Mouse (Mus musculus): ENCODE measurements around the gene Rph3al. TPM values are rescaled to one million over a fixed set of nuclear protein-coding genes. Genes with fewer than 3 reads are reported as not detected.
A peak's percentile ranks its signal among the peaks of the same experiment; 100 is the strongest.

Gene Rph3al
- total RNA-seq (2021), result 1 to 10 TPM; 4.8 to 6.3 TPM
- long read RNA-seq, experiment 1, partial matches to known transcripts, result 0 of 3 reads
- long read RNA-seq, experiment 1, other reads (novel, unspliced or antisense), result 2 of 3 reads
- long read RNA-seq, experiment 2, partial matches to known transcripts, result 0 of 5 reads
- long read RNA-seq, experiment 2, other reads (novel, unspliced or antisense), result 5 of 5 reads

DNA sequence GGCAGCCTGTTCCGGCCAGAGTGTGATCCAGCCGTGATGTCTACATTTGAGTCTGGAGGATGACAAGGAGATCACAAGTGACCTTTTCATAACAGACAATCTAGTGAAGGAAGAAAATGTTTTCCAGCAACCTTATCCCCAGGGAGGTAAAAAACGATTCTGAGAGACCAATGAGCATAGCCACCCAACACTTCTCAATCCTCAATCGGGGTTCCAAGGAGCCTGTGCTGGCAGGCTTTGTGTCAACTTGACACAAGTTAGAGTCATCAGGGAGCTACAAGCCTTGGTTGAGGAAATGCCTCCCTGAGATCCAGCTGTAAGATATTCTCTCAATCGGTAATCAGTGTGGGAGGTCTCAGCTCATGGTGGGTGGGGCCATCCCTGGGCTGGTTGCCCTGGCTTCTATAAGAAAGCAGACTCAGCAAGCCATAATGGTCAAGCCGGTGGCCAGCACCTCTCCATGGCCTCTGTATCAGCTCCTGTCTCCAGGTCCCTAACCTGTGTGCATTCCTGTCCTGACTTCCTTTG lies at the start of gene Rph3al:
Gene Rph3al, minus strand, starts transcription at position 51 of the 528 bp plus-strand sequence.
- TF ChIP-seq CTCF (conservative IDR thresholded peaks at IDR 0.05), result no peak
- DNase-seq (ENCODE audit: low spot score in 2 of 2), result no peak
- Histone ChIP-seq H3K4me3 (no peak within 1 kb of the TSS), H3K27ac (peak within 1 kb of the TSS; percentile 48; the same call in 1 of the 2 replicates)

DNA sequence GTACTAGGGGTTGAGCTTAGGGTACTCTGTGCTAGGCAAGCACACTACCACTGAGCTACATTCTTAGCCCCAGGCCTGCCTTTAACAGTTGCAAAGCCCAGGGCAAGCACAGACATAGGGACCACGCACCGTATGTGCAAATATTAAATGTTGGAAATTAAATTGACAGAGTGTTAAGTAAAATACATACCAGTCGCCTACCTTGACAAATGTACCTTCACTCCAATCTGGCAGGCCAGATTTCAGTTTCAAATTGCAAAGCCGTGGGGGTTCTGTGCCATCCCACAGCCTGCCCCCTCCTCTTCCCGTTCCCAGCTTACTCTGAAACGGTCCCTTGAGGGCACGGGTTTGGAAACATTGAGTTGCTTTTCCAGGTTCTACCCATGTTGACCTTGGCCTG lies 47.7 kb upstream of the Rph3al start:
- DNase-seq (ENCODE audit: low spot score in 2 of 2), result peak; percentile 51 to 55
- TF ChIP-seq CTCF (conservative IDR thresholded peaks at IDR 0.05), result no peak

GRCm38 (mm10) chr11:75984581-75984980 lies 46.4 kb upstream of the Rph3al start:
- no peak overlapping the region for H3K27ac ChIP-seq
- H3K4me3 ChIP-seq, result no peak overlapping the region
- TF ChIP-seq CTCF (conservative IDR thresholded peaks at IDR 0.05), result no peak
- no peak for DNase-seq (ENCODE audit: low spot score in 2 of 2)

More for the DNA sequence above, 47.7 kb upstream of the Rph3al start:
- no peak overlapping the region for H3K4me3 ChIP-seq
- H3K27ac ChIP-seq, result peak overlapping the region; percentile 60

DNA sequence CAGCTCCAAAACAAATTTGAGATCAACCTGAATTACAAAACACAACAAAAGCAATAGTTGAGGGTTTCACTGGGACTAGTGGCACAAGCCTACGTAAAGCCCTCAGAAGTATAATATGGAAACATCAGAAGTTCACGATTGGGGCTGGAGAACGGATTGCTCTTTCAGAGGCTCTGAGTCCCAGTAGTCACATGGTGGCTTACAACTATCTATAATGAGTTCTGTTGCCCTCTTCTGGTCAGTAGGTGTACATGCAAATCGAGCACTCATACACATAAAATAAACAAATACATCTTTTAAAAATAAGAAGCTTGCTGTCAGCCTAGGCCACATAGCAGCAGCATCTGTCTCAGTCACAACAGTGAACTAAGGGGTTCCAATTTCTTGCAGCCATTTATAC lies 45.0 kb upstream of the Rph3al start:
- H3K4me3 ChIP-seq, result no peak overlapping the region
- DNase-seq (ENCODE audit: low spot score in 2 of 2), result no peak
- H3K27ac ChIP-seq, result no peak overlapping the region
- TF ChIP-seq CTCF (conservative IDR thresholded peaks at IDR 0.05), result peak; percentile 60

DNA sequence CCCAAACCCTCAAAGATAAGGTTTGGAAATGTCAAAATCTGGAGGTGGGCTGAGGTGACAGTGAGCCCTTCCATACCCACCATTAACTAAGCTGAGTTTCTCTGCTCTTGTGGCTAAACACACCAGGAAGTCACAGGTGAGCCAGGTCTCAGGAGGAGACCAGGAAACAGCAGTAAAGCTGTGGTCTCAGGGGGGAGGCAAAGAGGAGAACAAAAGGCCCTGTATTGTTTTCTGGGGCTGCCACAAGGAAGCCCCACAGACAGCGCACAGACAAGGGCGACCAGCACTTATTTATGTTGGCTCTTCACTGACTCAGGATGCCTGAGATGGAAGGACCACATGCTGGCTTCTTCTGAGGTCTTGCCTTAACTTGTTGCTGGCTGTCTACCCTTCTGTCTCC lies 42.2 kb upstream of the Rph3al start:
- no peak for TF ChIP-seq CTCF (conservative IDR thresholded peaks at IDR 0.05)
- no peak for DNase-seq (ENCODE audit: low spot score in 2 of 2)
- Histone ChIP-seq H3K4me3 (no peak overlapping the region), H3K27ac (no peak overlapping the region)

DNA sequence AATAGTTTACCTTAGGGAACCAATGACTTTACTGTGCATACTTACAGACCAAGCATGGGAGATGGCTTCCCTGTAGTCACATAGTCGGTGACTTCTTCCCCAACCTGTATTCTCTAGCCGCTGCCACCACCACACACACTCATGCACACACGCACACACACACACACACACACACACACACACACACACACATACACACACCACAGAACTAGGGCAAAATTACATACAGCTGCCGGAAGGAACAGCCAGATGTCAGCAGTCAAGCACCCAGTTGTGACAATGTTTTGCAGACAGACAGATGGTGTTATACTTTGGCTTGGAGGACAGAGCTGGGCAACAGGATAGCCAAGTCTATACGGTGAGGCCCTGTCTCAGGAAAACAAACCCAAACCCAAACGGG lies 39.8 kb upstream of the Rph3al start:
- Histone ChIP-seq H3K27ac (no peak overlapping the region), H3K4me3 (no peak overlapping the region)
- DNase-seq (ENCODE audit: low spot score in 2 of 2), result no peak
- no peak for TF ChIP-seq CTCF (conservative IDR thresholded peaks at IDR 0.05)

- TF ChIP-seq CTCF (conservative IDR thresholded peaks at IDR 0.05), result no peak
- Histone ChIP-seq H3K4me3 (no peak overlapping the region), H3K27ac (no peak overlapping the region)
- DNase-seq (ENCODE audit: low spot score in 2 of 2), result no peak
Observed at GRCm38 (mm10) chr11:75976748-75977147, 38.5 kb upstream of the Rph3al start.

DNA sequence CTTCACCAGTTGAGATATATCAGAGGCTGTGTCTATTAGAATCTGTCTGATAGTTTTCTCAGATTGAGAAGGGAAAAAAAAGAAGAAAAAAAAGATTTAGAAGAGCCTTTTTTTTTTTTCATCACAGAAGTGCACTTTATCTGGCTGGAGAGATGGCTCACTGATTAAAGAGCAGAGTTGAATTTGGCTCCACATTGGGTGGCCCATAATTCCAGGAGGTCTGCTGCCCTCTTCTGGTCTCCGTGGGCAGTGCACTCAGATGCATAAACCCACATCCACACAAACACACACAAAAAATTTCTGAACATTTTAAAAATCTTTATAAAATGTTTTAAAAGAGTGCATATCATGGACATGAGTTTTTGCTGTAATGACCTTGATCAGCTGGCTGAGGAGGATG lies 35.8 kb upstream of the Rph3al start:
- H3K4me3 ChIP-seq, result no peak overlapping the region
- H3K27ac ChIP-seq, result no peak overlapping the region
- no peak for DNase-seq (ENCODE audit: low spot score in 2 of 2)
- TF ChIP-seq CTCF (conservative IDR thresholded peaks at IDR 0.05), result peak; percentile 71

- Histone ChIP-seq H3K27ac (no peak overlapping the region), H3K4me3 (no peak overlapping the region)
- no peak for DNase-seq (ENCODE audit: low spot score in 2 of 2)
- no peak for TF ChIP-seq CTCF (conservative IDR thresholded peaks at IDR 0.05)
Observed at GRCm38 (mm10) chr11:75972916-75973567, 34.8 kb upstream of the Rph3al start.

GRCm38 (mm10) chr11:75972188-75972587 lies 34.0 kb upstream of the Rph3al start:
- no peak for DNase-seq (ENCODE audit: low spot score in 2 of 2)
- TF ChIP-seq CTCF (conservative IDR thresholded peaks at IDR 0.05), result no peak
- Histone ChIP-seq H3K4me3 (no peak overlapping the region), H3K27ac (no peak overlapping the region)

DNA sequence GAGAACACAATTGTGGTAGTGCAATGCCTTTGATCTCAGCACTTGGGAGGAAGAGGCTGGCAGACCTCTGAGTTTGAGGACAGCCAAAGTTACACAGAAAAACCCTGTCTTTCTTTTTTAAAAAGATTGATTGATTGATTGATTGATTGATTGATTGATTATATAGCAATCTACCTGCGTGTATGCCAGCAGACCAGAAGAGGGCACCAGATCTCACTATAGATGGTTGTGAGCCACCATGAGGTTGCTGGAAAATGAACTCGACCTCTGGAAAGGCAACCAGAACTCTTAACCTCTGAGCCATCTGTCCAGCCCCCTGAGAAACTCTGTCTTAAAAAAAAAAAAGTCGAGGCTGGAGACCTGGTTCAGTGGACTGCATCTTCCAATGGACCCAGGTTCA lies 32.4 kb upstream of the Rph3al start:
- Histone ChIP-seq H3K4me3 (no peak overlapping the region), H3K27ac (no peak overlapping the region)
- peak; percentile 62 for TF ChIP-seq CTCF (conservative IDR thresholded peaks at IDR 0.05)
- DNase-seq (ENCODE audit: low spot score in 2 of 2), result no peak

DNA sequence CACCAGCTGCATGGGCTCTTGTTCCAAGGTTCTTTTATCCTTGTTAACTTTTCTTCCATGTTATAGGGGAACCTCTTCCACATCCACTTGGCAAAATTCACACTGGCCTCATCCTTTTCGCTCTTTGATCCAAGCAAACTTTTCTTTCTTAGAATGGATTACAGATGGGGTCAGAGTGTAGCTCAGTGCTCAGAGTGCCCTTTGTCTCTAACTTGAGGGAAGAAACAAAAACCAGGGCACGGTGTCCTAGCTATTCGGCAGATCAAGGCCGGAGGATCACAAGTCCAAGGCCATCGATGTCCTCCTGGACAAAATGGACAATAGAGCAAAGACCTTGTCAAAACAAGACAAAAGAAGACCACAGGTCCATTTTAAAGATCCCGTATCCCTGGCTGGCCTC lies 30.5 kb upstream of the Rph3al start:
- TF ChIP-seq CTCF (conservative IDR thresholded peaks at IDR 0.05), result no peak
- Histone ChIP-seq H3K4me3 (no peak overlapping the region), H3K27ac (no peak overlapping the region)
- DNase-seq (ENCODE audit: low spot score in 2 of 2), result no peak

DNA sequence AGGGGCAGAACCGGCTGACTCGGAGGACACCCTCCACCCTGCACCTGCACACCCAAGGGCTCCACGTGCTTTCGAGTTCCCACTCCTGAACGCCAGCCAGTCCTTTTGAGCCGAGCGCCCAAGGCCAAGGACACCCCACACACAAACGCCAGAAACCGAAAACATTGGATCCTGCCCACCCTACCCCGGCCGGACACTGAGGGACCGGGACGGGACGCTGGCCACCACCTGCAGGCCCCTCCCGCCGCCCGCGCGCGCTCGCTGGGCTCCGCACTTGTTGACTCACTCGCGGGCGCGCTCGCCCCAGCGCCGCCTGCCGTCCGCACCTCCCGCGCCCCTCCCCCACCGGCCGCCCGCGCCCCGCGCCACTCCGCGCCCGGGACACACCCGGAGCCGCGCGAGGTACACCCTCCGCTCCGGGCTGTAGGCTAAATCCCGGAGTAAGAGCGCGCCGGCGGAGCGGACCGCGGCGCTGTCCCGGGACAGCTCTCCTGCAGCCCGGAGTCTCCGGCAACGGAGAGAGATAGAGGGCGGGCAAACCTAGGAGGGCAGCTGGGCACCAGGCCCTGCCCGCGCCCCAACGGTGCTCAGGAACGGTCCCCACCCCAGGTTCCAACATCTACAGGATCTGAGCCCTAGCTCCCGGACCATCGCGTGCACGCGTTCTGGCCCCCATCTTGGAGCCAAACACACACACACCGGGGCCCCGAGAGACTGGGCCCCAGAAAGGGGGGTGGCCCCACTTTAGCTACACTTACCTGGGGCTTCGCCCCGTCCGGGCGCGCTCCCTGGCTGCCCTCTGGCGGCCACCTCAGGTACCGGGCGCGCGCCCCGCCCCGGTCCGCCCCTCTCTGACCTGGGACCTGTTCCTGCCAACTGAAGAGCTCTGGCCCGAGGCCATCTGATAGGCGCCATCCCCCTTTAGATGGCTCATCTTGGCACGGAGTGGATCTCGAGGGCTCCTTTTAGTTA lies 28.5 kb upstream of the Rph3al start:
- DNase-seq (ENCODE audit: low spot score in 2 of 2), result peak; percentile 57 to 69
- Histone ChIP-seq H3K27ac (peak overlapping the region; percentile 90), H3K4me3 (peak overlapping the region; percentile 68)
- TF ChIP-seq CTCF (conservative IDR thresholded peaks at IDR 0.05), result peak; percentile 90
